Mouse (Mus musculus) lung, postnatal 0 days (tissue): ENCODE measurements around the gene Tmem110.

Experiments used
- CTCF ChIP-seq: IDR thresholded peaks from 2 replicates; pipeline ENCODE4 v1.5.1; 2016; ENCODE audit warnings: antibody characterized with exemption, mild to moderate bottlenecking
- EP300 ChIP-seq: IDR thresholded peaks from 2 replicates; pipeline ENCODE4 v1.6.1; 2016; ENCODE audit warnings: antibody characterized with exemption, mild to moderate bottlenecking, control low read depth

- TF ChIP-seq EP300 (no peak), CTCF (no peak)
Observed at GRCm38 (mm10) chr14:30837416-30837996, 12.1 kb downstream of the Tmem110 start.
